Mouse (Mus musculus) ovary, postnatal 14 days (tissue): ENCODE measurements around the gene Upp2.

Source experiments
- DNase-seq: peaks from one replicate; pipeline ENCODE4 v3.0.0; 2022; ENCODE audit warnings: low spot score

The Upp2 gene

DNA sequence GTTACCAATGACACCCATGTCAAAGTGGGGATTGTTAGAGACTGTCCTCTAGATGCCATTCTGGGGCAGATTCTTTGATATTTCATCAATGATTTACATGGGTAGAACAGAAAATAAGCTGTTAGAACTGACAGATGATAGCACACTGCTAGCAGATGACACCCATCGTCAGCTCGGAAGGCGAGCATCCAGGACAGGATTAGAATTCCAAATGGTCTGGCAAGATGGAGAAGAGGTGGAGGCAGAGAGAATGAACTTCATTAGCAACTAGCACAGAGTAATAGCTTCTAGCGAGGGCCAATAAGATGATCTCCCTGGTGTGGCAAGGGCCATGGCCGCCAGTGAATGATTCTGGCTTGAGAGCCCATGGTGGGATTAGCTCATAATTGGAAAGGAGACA lies 48.7 kb downstream of the Upp2 start:
- DNase-seq: no peak

DNA sequence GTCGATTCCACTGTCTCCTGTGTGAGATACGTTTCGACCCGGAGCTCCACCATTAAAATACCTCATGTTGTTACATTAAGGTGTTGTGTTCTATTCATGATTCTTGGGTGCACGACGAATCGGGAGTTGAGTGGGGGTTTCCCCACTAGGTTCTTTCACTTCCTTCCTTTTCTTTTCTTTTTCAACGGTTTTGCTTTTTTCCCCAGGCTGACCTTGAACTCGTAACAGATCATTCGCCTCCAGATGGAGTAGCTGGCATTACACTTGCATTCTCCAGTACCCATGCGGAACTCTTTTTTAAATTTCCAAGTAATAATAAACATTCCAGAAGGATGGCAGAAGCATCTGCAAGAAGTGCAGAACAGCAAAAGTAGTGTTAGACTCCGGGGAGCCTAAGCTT lies 58.1 kb downstream of the Upp2 start:
- no peak for DNase-seq

DNA sequence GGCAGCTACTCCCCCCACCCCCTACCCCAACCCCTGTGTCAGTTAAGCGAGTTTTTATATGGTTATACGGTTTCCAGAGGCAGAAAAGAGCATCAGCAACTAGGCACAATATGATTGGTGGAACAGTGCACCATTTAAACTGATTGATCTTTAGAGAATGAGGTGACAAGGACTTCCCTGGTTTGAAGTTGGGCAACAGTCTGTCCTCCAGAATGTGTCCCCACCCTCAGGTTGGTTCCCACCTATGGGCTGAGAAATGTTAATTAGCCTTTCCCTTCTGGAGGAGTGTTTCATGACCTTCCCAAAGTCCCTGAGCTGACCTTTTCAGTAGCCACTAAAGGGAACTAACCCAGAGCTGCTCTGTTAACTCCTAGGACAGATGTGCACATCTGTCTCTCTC lies 58.6 kb downstream of the Upp2 start:
- no peak for DNase-seq

DNA sequence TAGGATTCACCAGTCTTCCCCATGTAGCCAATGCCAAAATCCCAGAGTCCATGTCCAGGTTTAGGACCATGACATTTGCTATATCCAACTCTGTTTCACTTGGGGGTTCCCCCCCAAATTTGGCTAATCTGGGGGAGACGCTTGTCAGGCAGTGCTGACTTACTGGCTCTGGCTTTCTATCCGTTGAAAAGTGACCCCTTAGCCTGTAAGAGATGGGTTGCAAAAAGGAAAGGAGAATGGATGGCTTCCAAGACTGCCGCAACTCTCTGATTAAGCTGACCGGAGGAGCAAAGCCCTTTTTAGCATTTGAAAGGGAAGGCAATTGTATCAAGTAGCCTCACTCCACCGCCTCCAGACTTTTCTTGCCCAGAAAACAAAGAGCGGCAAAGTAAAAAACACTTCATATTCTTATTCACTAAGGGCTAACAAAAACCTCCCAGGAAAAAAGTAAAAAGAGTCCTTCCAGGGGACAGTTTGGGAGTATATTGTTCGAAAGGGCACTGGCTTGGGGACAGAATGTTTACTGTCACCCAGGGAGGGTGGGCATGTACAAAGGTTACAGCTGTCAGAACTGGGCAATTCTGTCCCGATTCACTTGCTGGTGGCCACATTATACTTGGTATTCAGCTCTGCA lies 59.2 kb downstream of the Upp2 start:
- peak; percentile 2 for DNase-seq

DNA sequence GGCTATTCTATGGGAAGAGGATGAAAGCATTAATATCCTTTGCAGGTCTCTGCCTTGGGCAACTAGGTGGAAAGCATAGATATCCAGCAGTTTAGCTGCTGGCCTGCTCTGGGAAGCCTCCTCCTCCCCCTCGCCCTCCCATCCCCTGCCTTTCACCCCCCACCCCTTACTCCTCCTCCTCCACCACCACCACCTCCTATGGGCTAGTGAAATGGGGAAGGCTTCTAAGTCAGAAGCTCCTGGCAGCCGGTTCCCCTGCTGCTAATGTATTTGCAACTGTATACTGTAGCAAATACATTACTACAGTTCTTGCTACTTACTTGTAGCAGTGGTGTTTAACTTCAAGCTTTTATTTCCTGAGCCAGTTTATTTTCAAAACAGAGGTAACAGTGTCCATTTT lies 60.9 kb downstream of the Upp2 start:
- no peak for DNase-seq

DNA sequence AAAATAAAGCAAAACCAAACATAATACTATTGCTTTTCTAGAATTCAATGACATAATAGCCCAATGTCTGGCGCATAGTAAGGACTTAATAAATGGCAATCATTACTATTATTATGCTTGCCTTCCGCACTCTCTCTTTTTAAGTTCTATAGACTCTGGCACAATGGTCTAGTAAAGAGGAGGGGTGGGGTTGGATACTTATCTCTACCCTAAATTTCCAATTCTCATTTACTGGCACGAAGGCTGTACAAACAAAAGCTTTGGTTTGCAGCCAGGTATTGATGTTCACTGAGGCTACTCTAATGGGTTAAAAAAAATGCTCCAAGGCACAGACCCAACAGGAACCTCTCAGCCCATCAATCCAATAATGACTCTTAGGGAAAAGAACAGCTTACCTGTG lies 61.9 kb downstream of the Upp2 start:
- no peak for DNase-seq

DNA sequence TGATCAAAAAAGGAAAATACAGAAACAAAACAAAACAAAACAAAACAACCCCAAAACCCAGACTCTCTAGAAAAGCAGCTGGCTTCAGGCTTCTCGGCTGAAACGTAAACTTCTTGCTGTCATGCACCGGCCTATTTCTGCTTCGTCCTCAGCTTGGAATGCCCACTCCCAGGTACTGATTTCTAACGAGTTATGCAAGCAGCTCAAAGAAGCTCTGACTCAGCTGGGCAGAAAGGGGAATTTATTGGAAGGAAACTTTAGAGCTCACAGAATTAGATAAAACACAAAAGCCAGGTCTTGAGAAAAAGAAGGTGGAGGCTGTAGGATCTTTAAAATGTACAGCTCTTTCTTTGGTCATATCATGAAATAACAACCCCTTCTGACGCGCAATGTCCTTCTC lies 62.3 kb downstream of the Upp2 start:
- DNase-seq: no peak

DNA sequence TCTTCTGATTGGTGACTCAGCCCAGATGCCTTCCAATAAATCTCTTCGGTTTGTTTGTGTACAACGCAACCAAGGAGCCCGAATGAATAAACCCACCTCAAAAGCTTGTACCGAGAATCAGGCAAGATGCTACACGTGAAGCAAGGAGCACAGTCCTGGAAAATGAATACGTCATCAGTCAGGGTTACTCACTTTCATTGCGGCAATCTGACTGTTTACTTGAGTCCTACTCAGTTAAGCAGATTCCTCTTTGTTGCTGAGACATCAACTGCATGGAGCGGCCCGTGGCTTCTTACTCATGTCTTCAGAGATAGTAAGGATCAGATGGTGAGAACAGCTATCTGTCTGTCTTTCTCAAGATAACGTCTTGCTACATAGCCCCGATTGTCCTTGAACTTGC lies 66.7 kb downstream of the Upp2 start:
- no peak for DNase-seq

DNA sequence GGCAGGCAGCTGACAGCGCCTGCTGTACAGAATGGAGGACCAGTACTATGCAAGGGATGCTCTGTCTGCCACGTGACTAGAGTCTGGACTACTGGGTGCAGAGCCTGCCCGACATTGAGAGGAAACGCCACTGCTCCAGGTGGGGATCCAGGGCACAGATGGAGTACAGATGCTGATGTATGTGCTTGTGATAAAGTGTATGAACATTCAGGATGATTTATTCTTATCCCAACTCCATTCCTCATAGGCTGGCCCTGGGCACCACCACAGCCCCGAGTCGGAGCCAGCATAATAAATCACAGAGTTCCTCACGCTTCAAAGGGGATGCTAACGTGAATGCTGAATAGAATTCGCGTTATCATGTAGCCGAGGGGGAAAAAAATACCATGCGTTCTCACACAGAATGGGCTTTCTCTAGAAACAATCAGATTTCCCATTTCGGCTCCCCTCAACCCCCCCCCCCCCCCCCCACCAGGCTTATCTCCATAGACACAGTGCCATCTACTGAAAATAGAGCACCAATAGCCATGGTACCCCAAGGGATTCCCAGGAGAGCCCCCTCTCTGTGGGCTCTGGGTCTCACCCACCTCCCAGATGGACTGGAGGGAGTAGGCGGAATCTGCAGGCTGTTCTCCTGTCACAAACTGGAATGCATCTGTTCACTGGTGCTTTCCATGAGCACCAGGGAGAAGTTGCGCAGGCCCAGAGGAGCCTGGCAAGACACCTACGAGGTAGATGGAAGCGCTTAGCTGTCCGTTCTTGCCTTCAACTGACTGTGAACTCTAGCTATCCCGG lies 74.9 kb downstream of the Upp2 start:
- DNase-seq: no peak

DNA sequence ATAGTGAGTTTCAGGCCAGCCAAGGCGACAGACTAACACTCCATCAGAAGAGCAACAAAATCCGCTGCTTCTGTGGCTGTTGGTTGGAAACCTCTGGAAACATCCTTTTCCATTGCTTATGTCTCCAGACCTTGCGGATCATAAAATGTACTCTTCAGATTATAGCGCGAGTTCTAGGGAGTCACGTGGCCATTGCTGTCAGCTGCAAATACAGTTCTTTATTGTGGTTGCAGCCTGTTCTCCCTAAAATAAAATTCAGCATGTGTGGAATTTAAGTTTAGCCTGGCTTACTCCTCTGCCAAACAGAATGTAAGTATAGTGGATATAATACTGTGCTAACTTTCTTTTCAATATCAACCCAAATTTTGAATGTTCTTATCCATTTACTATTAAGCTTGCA lies 78.6 kb downstream of the Upp2 start:
- DNase-seq: no peak

DNA sequence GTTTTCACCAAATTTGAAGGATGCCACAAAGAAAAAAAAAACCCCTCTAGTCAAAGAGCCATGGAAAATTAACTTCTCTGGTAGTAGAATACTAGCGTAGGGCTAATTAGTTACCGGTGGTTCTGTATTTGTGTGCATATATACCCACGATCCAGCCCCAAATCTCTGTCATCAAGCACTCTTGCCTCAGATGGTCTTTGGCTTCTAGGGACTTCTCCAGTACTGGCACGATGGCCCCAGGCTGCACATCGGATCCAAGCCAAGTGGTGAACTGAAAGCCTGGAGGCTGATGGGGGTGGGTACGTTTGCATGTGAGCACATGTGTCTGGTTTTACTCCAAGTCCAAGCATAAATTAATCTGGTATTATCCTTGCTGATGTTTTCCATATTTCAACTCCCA lies 88.1 kb downstream of the Upp2 start:
- DNase-seq: no peak

DNA sequence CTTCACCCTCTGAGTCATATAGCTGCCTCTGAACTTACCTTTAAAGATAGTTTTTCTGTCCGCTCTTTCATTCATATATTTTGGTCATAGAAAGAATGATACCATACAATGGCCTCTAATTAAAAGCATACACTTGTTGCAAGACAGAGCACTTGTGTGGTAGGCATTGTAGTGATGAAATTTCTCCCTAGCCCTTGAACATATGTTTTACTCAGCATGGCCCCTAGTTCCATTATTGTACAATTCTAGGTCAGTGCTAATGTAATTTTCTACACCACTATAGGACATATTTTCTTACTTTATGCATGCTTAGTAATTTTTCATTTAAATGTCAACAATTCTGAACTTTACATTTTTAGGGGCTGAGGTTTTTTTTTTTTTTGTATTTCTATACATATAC lies 89.9 kb downstream of the Upp2 start:
- DNase-seq: no peak

DNA sequence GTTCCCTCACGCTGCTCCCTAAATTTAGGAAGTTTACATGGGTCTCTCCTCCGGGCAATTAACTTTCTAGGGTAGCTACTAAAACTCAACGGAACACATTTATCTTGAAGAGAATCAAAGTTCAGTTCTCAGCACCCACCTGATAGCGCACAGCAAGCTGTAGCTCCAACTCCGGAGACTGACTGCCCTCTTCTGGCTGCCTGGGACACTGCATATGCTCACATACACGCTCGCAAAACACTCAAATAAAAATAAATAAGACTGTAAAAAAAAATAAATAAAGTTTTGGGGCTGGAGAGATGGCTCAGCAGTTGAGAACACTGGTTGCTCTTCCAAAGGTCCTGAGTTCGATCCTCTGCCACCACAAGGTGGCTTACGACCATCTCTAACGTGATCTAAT lies 90.8 kb downstream of the Upp2 start:
- no peak for DNase-seq

DNA sequence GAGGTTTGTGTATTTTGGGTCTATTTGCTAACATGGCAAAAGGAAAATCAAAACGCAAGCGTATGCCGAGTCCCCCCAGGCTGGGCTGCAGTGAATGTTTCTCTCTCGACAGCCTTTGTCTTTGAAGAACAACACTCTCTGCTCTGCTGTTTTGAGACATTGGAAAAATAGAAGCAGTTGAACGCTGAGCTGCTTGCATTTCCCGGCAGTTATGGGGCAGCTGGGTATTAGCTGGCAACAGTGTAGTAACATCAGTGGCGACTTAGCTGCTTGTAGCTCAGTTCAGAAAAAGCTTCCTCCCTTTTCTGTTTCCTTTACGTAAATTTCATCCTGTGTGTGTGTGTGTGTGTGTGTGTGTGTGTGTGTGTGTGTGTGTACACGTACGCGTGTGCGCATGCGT lies 93.5 kb downstream of the Upp2 start:
- DNase-seq: no peak

DNA sequence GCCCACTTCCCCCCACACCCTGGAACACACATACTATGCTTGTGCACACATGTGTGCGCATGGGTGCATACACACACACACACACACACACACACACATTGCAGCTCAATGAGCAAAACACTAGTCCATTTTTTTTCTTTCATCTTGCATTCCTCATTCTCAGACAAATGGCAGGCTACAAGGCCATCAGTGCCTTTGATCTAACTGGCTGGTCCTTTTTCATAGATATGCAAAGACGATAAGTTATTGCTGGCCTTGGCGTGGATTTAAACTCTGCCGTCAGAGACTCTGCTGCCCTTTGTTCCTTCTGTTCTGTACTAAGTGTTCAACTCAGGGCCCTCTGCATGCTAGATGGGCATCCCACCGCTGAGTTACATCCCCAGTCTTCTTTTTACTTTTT lies 94.0 kb downstream of the Upp2 start:
- DNase-seq: no peak

DNA sequence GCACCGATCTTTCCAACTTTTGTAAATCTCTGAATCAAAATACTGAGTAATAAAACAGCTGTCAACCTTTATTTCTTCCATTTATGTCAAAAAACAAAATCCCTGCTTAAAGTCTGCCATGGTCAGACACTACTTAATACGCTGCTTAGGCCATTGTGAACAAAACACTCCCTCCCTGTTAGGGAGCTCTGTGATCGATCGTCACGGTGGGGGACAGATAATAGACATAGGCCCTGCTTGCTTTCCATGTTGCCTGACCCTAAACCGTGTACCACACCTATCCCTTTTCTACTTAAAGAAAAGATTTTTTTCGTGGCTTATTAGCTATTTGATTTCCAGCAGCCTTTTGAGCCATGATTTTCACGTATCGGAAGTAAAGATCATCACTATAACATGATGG lies 95.6 kb downstream of the Upp2 start:
- no peak for DNase-seq

DNA sequence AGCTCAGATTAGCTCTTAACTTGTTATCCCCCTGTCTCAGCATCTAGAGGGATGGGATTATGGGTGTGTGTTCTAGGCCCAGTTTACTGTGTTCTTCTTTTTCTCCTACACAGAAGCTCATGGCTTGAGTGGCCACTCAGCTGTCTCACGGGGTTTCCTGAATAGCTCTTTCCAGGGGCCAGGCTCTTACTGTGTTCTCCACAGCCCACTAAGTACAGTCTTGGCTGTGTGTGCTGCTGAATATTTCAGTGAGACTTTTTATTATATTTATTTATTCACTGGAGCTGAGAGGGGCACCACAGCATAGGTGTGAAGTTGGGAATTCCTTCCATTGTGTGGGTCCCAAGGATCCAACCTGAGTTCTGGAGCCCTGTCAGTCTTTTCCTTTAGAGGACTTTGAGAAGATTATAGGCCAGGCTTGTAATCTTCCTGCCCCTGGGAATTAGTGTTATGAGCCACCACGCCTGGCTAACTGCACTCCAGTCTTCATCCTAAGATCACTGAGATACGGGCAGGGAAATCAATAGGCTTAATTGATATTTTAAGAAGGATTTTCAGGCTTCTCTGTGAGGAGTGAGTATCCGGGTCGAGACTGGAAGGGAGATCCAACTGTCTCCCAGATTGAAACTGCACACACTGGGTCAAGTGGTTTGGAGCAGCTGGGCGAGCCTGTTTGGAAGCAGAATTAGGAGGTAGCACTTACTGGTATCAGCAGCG lies 96.5 kb downstream of the Upp2 start:
- no peak for DNase-seq

DNA sequence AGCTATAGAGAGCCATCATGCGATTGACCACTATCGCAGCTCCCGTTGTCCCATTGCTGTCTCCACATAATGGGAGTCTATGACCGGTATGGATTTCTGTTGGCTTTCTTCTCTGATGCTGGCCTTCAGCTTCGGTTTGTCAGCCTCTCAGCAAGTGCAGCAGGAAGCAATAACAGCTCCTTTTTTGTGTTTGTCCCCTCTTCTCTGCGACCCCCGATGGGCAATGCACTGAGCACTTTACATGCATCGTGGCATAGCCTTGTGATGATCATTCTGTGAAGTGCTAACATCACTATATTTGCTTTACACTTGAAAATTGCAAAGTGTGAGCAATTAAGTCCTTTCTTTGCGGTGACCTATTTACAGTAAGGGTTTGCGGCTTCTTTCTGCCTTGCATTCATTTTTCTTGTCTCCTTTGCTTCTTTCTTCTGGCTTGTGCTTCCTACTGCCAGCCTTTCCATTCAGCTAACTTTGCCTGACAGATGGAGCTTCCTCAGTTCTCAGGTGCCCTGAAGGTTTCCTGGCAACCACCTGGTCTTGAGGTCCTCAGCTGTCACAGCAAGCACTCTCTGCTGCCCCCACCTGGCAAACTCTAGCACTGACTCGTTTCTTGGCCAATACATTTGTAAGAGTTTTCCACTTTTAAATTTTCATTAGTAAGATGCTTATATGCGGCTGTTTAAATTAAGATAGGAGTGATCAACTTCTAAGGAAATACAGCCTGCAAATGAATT lies 98.2 kb downstream of the Upp2 start:
- peak; percentile 57 for DNase-seq

DNA sequence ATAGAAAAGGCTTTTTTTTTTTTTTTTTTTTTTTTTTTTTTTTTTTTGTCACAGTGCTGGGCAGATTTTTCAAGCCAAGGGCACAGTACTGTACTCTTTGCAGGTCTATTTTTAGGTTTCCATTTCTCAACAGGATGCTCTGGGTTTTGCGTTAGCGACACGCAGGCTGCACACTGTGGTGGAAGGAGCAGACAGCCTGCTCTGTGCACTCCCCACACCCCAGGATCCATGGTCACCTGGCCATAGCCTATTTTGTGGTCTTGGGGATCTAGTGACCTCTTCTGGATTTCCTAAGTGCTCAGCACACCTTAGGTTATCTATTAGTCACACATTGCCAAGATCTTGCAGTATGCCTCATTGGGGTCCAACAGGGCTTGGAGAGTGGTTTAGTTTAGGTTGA lies 100.2 kb downstream of the Upp2 start:
- DNase-seq: no peak

DNA sequence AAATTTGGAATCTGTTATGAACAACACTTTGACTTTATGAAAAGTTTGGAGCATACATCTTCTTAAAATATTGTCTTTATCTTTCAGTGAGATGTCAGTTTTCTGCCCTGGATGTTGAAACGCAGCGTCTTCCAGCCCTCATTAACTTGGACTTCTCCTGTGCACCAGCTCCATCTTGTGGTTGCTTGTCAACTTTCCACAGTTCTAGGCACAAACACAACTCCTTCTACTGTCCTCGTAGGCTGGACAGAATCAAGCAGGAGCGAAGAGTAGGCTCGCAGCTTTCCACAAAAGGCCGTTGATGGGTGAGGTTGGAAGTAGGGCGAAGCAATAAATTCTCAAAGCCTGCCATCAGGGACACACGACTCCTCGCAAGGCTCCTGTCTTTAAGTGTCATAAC lies 100.9 kb downstream of the Upp2 start:
- DNase-seq: peak; percentile 57

DNA sequence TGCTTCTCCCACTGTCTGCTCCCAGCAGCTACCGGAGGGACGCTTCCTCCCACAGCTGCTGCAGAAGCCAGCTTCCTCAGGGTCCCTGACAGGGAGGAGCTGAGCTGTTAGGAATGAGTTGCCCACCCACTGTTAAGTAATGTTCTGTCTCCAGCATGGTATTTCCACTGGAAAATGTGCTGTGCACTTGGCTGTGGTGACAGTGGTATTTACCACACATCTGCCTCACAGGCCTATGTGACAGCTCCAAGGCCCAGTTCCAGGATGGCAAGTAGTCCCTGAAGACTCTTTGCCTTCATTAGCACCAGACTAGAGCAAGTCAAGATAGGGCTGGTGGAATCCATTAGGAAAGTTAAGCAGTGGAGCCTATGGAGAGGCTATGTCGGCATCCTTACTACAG lies 102.0 kb downstream of the Upp2 start:
- DNase-seq: no peak

DNA sequence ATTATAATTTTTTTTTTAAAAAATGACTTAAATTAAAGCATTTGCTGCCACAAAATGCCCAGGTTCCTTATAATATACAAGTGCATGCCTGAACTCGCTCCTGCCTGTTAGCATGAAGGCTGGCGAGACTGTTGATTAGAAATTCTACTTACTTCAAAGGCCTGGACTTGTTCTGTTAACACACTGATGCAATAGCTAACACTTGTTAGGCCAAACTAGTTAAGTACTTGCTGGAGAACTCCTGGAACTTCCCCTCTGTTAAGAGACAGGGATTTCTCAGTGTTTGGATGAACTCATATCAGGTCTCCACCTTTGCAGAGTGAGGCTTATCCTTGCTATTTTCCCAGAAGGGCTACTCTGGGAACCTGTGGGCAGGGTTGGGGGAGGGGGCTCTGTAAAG lies 105.4 kb downstream of the Upp2 start:
- no peak for DNase-seq

DNA sequence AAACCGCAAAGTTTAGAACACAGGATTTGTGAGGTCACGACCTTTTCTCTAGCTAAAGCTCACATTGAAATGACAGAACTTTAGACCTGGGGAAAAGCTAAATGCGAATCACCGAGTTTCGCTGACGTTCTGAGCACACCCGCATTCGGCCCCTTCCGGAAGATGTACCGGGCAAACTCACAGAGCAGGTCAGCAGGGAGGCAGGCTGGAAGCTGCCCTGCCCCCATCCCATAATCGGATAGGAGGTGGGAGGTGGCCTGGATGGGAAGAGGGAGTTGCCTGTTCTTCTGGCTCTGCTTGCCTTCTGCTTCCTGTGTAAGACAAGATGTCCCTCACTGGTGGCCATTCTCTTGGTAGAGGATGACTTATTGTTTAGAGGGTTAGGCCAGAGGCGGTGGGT lies 112.9 kb downstream of the Upp2 start:
- DNase-seq: no peak
